Mouse (Mus musculus): ENCODE measurements around the gene Ints11. TPM values are rescaled to one million over a fixed set of nuclear protein-coding genes. Genes with fewer than 3 reads are reported as not detected.

Gene Ints11
- total RNA-seq, 2 experiments from 2014 or later: 14.1 to 17.9 TPM

DNA sequence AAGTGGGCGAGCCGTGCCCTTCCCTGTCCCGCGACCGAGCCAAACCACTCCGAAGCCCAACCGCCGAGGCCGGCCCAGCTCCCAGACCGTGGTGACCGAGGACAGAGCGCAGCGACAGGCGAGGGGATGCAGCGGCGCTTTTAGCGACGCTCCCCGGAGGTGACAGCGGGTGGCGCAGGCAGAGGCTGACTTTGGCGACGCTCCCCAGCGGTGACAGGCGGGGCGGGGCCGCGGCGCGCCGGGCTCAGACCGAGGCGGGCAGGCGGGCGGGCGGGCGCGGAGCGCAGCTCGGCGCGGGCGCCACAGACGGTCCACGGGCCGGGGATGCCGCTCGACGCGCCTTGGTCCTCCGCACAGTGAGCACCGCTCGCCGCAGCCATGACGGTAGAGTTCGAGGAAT is 22.7 kb downstream of the Ints11 start:
- peak; percentile 87 for DNase-seq

DNA sequence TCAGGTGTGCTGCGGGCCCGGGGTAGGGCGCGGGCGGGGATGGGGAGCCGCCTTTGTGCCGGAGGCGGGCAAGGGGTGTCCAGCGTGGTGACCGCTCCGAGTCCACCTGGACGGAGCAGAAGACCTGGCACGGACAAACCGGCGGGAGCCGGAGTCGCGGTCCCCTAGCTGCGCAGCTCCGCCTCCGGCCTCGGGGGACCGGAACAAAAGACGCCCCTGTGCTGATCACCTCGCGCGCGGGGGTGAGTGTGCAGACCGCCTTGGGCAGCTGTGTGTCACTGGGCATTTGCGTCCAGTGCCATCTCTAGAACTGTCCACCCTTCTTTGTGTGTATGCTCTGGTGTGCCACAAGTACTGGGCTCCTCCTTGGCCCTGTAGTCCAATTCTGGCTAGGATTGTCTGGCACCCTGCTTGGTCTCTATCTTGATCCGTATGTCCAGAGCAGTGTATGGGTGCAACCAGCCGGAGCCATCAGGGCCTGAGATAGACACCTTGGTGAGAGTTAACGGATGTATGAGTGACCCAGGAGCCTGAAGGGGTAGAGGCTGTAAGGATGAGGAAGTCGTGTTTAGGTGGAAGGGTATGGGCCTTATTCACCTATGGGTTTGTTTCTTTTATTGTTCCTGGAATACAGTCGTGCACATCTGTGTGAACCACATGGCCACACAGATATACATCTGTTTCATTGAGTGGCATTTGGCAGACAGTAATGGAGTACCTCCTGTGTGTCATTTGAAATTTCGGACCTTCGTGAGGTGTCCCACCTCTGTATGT is 23.3 kb downstream of the Ints11 start:
- DNase-seq: peak; percentile 52

DNA sequence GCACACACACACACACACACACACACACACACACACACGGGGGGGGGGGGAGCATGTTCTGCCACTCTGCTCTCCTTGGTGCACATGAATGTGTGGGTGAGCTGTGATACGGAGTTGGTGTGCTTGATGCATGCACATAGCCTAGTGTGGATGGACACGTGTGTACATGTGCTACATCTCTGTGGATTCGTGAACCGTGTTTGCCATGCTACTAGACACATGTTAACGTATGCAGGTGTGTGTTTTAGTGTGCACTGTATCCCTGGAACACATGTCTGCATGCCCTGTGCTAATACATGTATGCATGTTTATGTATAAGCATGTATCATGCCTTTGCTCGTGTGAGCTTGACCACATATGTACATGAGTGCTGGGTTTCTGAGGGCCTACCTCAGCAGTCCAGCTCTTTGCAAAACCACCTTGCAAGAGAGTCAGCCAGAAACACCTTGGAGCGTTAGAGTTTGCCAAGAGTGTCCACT is 23.9 kb downstream of the Ints11 start:
- DNase-seq: no peak

DNA sequence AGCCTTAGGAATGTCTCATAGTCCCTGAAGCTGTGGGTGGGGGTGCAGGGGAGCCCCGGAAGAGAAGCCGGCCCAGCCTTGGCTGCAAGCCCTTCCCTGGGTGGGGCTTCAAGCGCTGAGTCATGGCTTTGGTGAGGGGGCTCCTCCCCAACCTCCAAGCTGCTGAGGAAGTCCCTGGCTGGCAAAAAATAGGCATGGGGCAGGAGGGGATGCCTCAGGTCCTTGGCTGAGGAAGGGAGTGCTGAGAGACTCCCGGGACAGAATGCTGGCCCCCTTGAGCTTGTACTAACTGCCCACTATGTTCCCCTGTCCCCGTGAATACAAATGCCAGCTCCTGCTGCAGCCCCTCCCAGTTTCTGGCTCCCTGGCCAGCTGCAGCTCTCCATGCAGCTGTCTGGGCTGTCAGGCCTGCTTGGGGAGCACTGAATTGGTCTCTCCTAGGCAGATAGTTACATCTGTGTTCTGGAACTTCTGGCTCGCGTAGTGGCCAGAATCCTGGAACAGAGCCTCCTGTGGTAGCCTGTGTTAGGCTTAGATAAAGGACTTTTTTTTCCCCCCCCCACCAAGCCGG is 25.1 kb downstream of the Ints11 start:
- peak; percentile 86 for DNase-seq

DNA sequence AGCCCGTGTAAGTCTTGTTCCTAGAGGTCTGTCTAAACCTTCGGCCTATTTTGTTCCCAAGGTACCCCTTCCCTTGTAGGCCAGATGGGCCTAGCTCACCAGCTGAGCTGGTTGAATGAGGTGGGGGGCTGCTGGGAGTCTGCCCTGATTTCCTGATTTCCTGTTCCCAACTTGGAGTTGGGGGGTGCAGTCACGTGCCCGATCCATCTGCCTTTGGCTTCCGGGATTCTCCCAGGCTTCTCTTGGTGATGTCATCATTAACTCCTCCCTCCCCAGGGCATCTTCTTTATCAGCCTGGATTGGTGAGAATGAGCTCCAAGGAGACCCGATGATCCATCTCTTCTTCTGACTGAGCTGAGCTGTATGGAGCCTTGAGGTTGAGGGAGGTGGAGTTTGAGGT is 25.9 kb downstream of the Ints11 start:
- peak; percentile 59 for DNase-seq

DNA sequence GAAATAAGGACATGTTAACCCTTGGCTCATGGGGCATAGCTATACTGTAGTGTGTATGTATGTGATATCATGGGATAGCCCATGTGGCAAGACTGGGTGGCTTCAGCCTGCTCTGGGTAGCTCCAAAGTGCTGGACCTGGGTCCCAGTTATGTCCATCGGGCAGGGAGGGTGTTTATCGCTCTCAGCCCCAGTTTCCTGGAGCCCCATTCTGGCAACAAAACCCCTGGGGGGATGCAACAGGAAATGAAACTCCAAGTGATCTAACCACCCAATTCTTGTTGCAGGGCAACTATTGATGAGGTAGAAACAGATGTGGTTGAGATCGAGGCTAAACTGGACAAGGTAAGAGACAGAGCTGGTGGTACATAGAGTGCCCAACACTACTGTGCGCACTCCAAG is 26.5 kb downstream of the Ints11 start:
- DNase-seq: no peak

DNA sequence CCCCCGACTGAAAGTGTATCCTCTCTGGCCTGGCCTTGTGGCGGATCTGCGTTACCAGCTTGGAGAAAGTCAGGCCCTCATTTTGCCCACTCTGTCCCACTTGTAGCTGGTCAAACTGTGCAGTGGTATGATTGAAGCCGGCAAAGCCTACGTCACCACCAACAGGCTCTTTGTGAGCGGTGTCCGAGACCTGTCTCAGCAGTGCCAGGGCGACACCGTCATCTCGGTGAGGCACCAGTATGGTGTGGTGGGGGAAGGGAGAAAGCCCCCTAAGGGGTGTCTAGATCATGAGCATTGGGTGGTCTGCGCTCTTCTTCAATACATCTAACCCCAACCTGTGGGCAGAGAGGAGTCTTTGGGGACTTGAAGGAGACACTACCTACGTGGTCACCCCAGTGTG is 27.1 kb downstream of the Ints11 start:
- no peak for DNase-seq

DNA sequence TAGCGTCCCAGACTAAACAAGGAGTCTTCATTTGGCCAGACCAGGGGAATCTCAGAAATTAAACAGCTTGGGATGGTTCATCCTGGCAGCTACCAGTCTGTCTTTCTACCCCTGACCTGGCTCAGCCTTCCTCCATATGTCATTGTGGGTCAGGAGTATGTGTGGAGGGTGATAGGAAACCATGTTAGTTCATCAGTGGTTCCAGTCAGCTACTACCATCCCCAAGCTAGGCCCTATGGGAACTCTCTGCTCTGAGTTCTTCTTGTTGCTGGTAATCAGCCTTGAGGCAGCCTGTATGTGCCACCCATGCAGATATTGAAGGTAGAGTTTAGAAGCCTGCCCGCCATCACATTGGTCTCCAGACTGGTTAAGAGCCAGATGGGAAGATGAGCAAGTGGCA is 29.0 kb downstream of the Ints11 start:
- no peak for DNase-seq

DNA sequence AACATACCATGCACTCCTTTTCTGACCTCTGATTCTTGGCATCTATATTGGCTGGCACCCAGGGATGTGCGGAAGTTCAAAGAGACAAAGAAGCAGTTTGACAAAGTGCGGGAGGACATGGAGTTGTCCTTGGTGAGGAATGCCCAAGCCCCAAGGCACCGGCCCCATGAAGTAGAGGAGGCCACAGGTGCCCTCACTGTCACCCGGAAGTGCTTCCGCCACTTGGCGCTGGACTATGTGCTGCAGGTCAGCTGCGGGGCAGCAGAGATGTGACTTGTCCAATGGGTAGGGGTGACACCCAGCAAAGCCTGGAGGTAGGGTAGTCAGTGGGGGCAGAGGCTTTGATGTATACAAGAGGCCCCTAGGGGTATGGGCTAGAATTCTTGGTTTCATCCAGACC is 30.0 kb downstream of the Ints11 start:
- DNase-seq: no peak

DNA sequence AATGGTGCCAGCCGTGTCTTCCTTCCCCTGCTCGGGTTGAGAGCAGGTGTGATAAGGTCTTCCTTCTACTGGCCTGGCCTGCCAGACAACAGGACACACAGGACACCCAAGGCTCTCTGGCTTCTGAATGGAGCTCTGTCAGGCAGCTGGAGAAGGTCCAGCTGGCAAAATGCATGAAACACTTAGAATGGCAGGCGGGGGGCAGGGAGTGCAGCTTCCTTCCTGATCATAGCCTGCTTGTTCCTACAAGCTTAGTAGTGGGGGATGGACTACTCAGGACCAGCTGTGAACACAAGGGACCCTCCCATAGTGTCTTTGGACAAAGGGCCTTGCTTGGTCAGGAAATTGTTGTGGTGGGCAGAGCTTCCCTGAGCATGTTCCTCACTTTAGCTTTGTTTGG is 31.9 kb downstream of the Ints11 start:
- DNase-seq: no peak

DNA sequence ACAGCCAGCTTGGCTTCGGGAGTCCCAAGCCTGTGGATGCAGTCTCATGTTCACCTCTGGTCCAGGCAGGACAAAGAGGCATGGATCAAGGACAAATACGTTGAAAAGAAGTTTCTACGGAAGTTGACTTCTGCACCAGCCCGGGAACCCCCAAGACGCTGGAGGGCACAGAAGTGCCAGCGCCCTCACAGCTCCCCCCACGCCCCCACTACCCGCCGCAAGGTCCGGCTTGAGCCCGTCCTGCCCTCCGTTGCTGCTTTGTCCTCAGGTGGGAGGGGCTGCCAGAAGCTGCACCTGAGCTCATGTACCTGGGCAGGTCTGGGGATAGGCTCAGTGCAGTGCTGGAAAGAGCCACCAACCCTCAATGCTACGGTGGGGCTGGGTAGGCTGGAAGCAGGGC is 33.9 kb downstream of the Ints11 start:
- DNase-seq: no peak

DNA sequence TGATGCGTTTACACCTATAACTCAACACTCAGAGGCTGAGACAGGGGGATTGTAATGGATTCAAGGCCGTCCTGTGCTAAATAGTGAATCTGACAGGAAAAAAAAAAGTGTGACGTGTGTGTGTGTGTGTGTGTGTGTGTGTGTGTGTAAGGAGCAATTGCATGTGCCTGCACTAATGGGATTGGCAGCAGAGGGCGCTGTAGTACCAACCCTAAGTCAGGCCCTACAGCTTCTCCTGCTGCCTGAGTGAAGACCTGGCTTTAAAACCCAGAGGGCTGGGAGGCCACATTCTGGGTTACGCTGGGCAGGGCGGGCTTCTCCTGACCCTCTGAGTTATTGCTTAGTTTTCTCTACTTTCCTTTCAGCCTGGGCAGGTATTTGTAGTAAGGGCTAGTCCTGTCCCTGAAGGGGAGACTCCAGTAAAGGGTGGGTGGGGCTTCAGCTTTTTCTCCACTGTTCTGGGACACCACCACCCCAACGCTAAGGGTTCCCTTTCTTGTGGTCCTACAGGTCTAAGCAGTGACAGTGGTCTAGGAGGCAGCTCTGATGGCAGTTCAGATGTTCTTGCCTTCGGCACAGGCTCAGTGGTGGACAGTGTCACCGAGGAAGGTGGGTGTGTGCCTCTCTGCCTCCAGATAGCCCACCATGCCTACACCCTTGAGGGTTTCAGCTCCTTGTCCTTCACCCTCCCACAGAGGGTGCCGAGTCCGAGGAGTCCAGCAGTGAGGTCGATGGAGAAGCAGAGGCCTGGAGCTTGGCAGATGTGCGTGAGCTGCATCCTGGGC is 35.2 kb downstream of the Ints11 start:
- no peak for DNase-seq

DNA sequence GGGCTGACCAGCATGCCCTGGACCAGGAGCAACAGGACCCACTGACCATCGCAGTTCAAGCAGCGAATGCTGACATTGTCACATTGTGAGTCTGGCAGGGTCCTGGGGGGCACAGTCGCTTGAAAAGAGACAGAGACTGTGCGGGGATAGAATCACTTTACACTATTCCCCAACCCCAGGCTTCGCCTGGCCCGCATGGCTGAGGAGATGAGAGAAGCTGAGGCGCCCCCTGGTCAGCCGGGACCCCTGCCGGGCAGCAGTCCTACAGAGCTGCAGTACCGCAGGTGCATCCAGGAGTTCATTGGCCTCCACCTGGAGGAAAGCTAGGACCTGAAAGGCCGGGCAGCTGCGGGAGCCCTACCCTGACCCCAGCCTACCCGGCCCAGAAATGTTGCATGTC is 36.3 kb downstream of the Ints11 start:
- no peak for DNase-seq

DNA sequence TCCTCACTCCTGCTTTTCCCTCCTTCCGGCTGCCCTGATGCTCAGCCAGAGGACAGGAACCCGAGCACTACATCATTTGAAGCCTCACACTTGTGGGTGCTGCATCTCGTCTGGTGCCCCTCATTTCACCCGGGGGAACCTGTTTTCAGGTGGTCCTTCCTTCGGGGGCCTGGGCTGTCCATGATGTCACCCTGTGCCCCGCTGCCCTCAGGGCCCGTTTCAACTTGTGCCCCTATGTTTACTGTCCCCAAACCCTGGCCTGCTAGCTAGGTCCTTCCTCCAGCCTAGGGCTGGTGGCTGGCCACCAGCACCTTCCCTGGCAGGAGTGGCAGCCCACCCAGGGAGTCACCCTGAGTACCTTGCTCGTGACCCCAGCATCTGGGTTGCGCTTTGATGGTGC is 36.8 kb downstream of the Ints11 start:
- DNase-seq: no peak

DNA sequence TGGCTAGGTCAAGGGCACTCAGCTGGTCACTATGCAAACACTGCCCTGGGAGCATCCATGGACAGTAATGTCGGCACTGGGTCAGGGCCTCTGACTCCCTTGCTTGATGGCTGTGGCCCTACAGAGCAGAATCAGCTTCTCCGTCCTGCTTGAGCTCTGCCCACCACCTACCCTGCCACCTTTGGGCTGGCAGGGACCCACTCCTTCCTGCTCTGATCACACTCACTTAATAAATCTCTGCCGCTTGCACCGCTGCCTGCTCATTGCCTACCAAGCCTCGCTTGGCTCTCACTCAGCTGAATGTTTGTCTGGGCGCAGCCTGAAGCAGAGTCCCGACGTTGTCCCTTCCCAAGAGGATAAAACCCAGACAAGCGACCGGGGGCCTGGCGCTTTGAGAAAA is 37.7 kb downstream of the Ints11 start:
- no peak for DNase-seq

DNA sequence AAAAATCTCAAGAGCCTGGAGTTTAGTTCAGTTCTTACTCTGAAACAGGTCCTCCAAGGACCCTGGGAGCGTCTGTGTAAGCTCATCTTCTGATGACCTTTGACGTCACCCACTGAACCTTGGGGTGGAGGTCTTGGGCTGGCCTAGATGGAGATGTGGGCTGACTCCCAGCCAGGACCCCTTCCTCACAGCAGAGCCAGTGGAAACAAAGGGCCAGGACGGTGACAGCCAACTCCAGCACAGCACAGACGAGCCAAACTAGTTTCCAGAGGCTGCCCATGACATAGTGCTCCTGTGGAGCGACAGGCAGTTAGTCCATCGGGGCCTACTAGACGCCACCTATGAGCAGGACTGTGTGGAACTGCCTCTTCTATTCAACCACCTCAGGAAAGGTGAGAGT is 38.9 kb downstream of the Ints11 start:
- no peak for DNase-seq

DNA sequence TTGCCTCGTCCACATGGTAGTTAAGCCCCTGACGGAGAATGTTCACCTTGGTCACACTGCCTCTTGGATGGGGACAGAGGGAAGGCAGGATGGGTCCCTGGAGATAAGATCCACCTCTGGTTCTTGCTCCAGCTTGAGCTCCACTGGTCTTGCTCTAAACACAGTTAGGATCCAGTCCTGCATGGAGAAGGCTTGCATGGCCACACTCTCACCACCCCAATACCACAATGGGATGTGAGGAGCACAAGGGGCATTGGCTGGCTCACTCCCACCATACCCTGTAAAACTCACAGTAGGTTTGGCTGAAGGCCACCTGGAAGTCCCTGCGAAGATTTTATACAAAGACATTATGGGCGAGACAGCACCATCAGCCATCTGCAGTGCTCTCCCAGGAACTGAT is 39.4 kb downstream of the Ints11 start:
- DNase-seq: no peak

DNA sequence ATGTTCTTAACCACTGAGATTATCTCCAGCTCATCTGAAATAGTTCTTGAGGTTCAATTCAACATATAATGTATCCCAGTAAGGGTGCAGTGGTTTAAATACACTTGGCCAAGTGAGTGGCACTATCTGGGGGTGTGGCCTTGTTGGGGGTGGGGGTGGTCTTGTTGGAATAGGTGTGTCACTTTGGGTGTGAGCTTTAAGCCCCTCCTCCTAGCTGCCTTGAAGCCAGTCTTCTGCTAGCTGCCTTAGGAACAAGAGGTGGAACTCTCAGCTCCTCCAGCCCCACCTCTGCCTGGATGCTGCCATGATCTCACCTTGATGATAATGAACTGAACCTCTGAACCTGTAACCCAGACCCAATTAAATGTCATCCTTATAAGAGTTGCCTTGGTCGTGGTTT is 62.7 kb downstream of the Ints11 start:
- DNase-seq: no peak

Small RNA genes lying within 50 kb of the gene (microRNA-seq; reads per million reads assigned to microRNA genes)
- 0 reads per million in 2 experiments for gene Gm22991 (ENCODE audit: borderline replicate concordance in 2 of 2)

Other genes starting within 250 kb of the Ints11 start
- 10 to 100 TPM; 25.9 to 26.1 TPM for gene Cdk11b, start 244.7 kb upstream of the Ints11 start, total RNA-seq (2021)
- not detected for gene Gm10563, start 224.1 kb upstream of the Ints11 start, total RNA-seq (2021)
- 1 to 10 TPM; 3.0 to 5.0 TPM for gene Mmp23, start 216.2 kb upstream of the Ints11 start, total RNA-seq (2021)
- 10 to 100 TPM; 14.4 to 14.5 TPM for gene Mib2, start 200.3 kb upstream of the Ints11 start, total RNA-seq (2021)
- gene Fndc10, start 175.2 kb upstream of the Ints11 start, total RNA-seq (2021): 1 to 10 TPM; 1.5 to 1.7 TPM
- gene Ssu72, start 164.7 kb upstream of the Ints11 start, total RNA-seq (2021): 10 to 100 TPM; 32.4 to 36.3 TPM
- gene Tmem240, start 134.7 kb upstream of the Ints11 start, total RNA-seq (2021): under 1 TPM; 0.26 to 0.27 TPM
- 10 to 100 TPM; 26.3 to 31.4 TPM for gene Atad3a, start 108.5 kb upstream of the Ints11 start, total RNA-seq (2021)
- 1 to 10 TPM; 5.0 to 5.4 TPM for gene Vwa1, start 94.8 kb upstream of the Ints11 start, total RNA-seq (2021)
- under 1 TPM; 0.88 to 0.92 TPM for gene Tmem88b, start 83.7 kb upstream of the Ints11 start, total RNA-seq (2021)
- gene Ankrd65, start 79.1 kb upstream of the Ints11 start, total RNA-seq (2021): not detected
- 10 to 100 TPM; 45.1 to 47.7 TPM for gene Mrpl20, start 66.7 kb upstream of the Ints11 start, total RNA-seq (2021)
- gene Ccnl2, start 57.1 kb upstream of the Ints11 start, total RNA-seq (2021): 10 to 100 TPM; 20.4 to 26.6 TPM
- gene Aurkaip1, start 38.3 kb upstream of the Ints11 start, total RNA-seq (2021): 10 to 100 TPM; 68.4 to 70.9 TPM
- gene Mxra8, start 29.9 kb upstream of the Ints11 start, total RNA-seq (2021): 10 to 100 TPM; 37.5 to 37.6 TPM
- 100 to 1,000 TPM in 1 of 2 experiments, 10 to 100 TPM in 1; 100.0 to 103 TPM for gene Dvl1, start 22.1 kb upstream of the Ints11 start, total RNA-seq (2021)
- gene Tas1r3, start 6.2 kb upstream of the Ints11 start, total RNA-seq (2021): under 1 TPM in 1 of 2 experiments, not detected in 1; 0.11 TPM
- 10 to 100 TPM; 15.6 to 16.6 TPM for gene Cptp, start 106 bp upstream of the Ints11 start, total RNA-seq (2021)
- 10 to 100 TPM; 10.2 to 11.2 TPM for gene Pusl1, start 22.2 kb downstream of the Ints11 start, total RNA-seq (2021)
- 10 to 100 TPM in 1 of 2 experiments, 1 to 10 TPM in 1; 7.2 to 10.4 TPM for gene Acap3, start 22.3 kb downstream of the Ints11 start, total RNA-seq (2021)
- gene Ube2j2, start 74.3 kb downstream of the Ints11 start, total RNA-seq (2021): 10 to 100 TPM; 50.2 to 50.8 TPM
- gene C1qtnf12, start 92.8 kb downstream of the Ints11 start, total RNA-seq (2021): 10 to 100 TPM; 14.7 to 16.1 TPM
- gene B3galt6, start 123.1 kb downstream of the Ints11 start, total RNA-seq (2021): 1 to 10 TPM; 1.2 to 1.6 TPM
- 10 to 100 TPM; 67.0 to 79.3 TPM for gene Sdf4, start 123.3 kb downstream of the Ints11 start, total RNA-seq (2021)
- gene Tnfrsf4, start 144.3 kb downstream of the Ints11 start, total RNA-seq (2021): under 1 TPM; 0.51 to 0.80 TPM
- gene Tnfrsf18, start 156.6 kb downstream of the Ints11 start, total RNA-seq (2021): not detected
- gene Ttll10, start 189.9 kb downstream of the Ints11 start, total RNA-seq (2021): not detected
- 1 to 10 TPM; 2.2 to 4.3 TPM for gene 9430015G10Rik, start 240.4 kb downstream of the Ints11 start, total RNA-seq (2021)